Mouse (Mus musculus): ENCODE results near the gene Agap1. TPM values are rescaled to one million over a fixed set of nuclear protein-coding genes. Genes with fewer than 3 reads are reported as not detected.

Agap1 gene
- polyA plus RNA-seq, 1 experiment from 2014 or later: 24.6 TPM

GRCm38 (mm10) chr1:89938884-89939595, 484.4 kb downstream of the Agap1 start:
- Histone ChIP-seq H3K27ac (no peak overlapping the region), H3K27me3 (peaks cover 81% of the 10 kb centered on the region), H3K9me3 (no peaks in the 10 kb centered on the region), H3K36me3 (no peaks in the 10 kb centered on the region), H3K4me1 (peaks cover 22% of the 10 kb centered on the region; the same call in 1 of the 2 replicates), H3K4me2 (replicated peaks) (no peak overlapping the region), H3K4me3 (no peak overlapping the region), H3K9ac (no peak overlapping the region)
- ATAC-seq (ENCODE audit: insufficient number of reproducible peaks, insufficient read depth, low FRiP score, low TSS enrichment): no peak
- 21% methylated on average over 16 of the region's 16 CpGs for WGBS

- H3K4me1 ChIP-seq: peaks cover 20% of the 10 kb centered on the region; the same call in 1 of the 2 replicates
- H3K4me2 ChIP-seq (replicated peaks): no peak overlapping the region
- no peak overlapping the region for H3K27ac ChIP-seq
- no peak overlapping the region for H3K4me3 ChIP-seq
- no peaks in the 10 kb centered on the region for H3K36me3 ChIP-seq
- peaks cover 82% of the 10 kb centered on the region for H3K27me3 ChIP-seq
- WGBS: 21% methylated on average over 16 of the region's 16 CpGs
- no peaks in the 10 kb centered on the region for H3K9me3 ChIP-seq
- no peak overlapping the region for H3K9ac ChIP-seq
- ATAC-seq (ENCODE audit: insufficient number of reproducible peaks, insufficient read depth, low FRiP score, low TSS enrichment): no peak
These were observed 485.0 kb downstream of the Agap1 start for GRCm38 (mm10) chr1:89939596-89939960.

- 0 out of 2 replicates have a peak overlapping the region, but pooled peaks have one; percentile 12 for H3K4me3 ChIP-seq
- no peak overlapping the region for H3K9ac ChIP-seq
- no peak overlapping the region for H3K27ac ChIP-seq
- no peak for ATAC-seq (ENCODE audit: insufficient number of reproducible peaks, insufficient read depth, low FRiP score, low TSS enrichment)
- H3K4me1 ChIP-seq: peaks cover 20% of the 10 kb centered on the region; the same call in 1 of the 2 replicates
- no peaks in the 10 kb centered on the region for H3K36me3 ChIP-seq
- H3K27me3 ChIP-seq: peaks cover 85% of the 10 kb centered on the region
- 3% methylated on average over 34 of the region's 34 CpGs for WGBS
- peak overlapping the region; percentile 27 for H3K4me2 ChIP-seq (replicated peaks)
- H3K9me3 ChIP-seq: no peaks in the 10 kb centered on the region
These were observed 485.5 kb downstream of the Agap1 start for GRCm38 (mm10) chr1:89939981-89940726.

- no peak for ATAC-seq (ENCODE audit: insufficient number of reproducible peaks, insufficient read depth, low FRiP score, low TSS enrichment)
- Histone ChIP-seq H3K4me1 (peaks cover 12% of the 10 kb centered on the region; the same call in 1 of the 2 replicates), H3K27ac (no peak overlapping the region), H3K36me3 (no peaks in the 10 kb centered on the region), H3K4me3 (no peak overlapping the region), H3K9ac (no peak overlapping the region), H3K27me3 (peaks cover 81% of the 10 kb centered on the region), H3K4me2 (replicated peaks) (no peak overlapping the region), H3K9me3 (no peaks in the 10 kb centered on the region)
- 8% methylated on average over 15 of the region's 15 CpGs for WGBS
These were observed 486.4 kb downstream of the Agap1 start for GRCm38 (mm10) chr1:89940961-89941524.

- no peak for ATAC-seq (ENCODE audit: insufficient number of reproducible peaks, insufficient read depth, low FRiP score, low TSS enrichment)
These were observed 487.2 kb downstream of the Agap1 start for GRCm38 (mm10) chr1:89941701-89942381.

GRCm38 (mm10) chr1:89942395-89942976, 487.9 kb downstream of the Agap1 start:
- H3K27me3 ChIP-seq: peaks cover 75% of the 10 kb centered on the region
- H3K4me2 ChIP-seq (replicated peaks): peak overlapping the region; percentile 61
- H3K27ac ChIP-seq: no peak overlapping the region
- no peaks in the 10 kb centered on the region for H3K9me3 ChIP-seq
- WGBS: 2% methylated on average over 15 of the region's 15 CpGs
- ATAC-seq (ENCODE audit: insufficient number of reproducible peaks, insufficient read depth, low FRiP score, low TSS enrichment): no peak
- H3K9ac ChIP-seq: no peak overlapping the region
- H3K36me3 ChIP-seq: no peaks in the 10 kb centered on the region
- H3K4me3 ChIP-seq: no peak overlapping the region
- H3K4me1 ChIP-seq: peaks cover 11% of the 10 kb centered on the region; the same call in 1 of the 2 replicates

More at GRCm38 (mm10) chr1:89941701-89942381, 487.2 kb downstream of the Agap1 start:
- H3K9ac ChIP-seq: no peak overlapping the region; the same call in 1 of the 2 replicates
- H3K27me3 ChIP-seq: peaks cover 76% of the 10 kb centered on the region
- H3K4me2 ChIP-seq (replicated peaks): peak overlapping the region; percentile 61
- H3K9me3 ChIP-seq: no peaks in the 10 kb centered on the region
- no peaks in the 10 kb centered on the region for H3K36me3 ChIP-seq
- H3K4me3 ChIP-seq: peak overlapping the region; percentile 33
- H3K4me1 ChIP-seq: peaks cover 11% of the 10 kb centered on the region; the same call in 1 of the 2 replicates
- under 1% methylated on average over 40 of the region's 40 CpGs for WGBS
- H3K27ac ChIP-seq: no peak overlapping the region

- no peak overlapping the region for H3K4me2 ChIP-seq (replicated peaks)
- H3K9ac ChIP-seq: no peak overlapping the region
- no peaks in the 10 kb centered on the region for H3K9me3 ChIP-seq
- 4% methylated on average over 16 of the region's 16 CpGs for WGBS
- H3K36me3 ChIP-seq: no peaks in the 10 kb centered on the region
- peaks cover 11% of the 10 kb centered on the region; the same call in 1 of the 2 replicates for H3K4me1 ChIP-seq
- no peak for ATAC-seq (ENCODE audit: insufficient number of reproducible peaks, insufficient read depth, low FRiP score, low TSS enrichment)
- H3K27me3 ChIP-seq: peaks cover 74% of the 10 kb centered on the region
- H3K4me3 ChIP-seq: no peak overlapping the region
- no peak overlapping the region for H3K27ac ChIP-seq
These were observed 488.6 kb downstream of the Agap1 start for GRCm38 (mm10) chr1:89943202-89943601.

Data from embryonic facial prominence, embryonic 12.5 days (tissue).